Mouse (Mus musculus) macrophage (primary cell): ENCODE data around the gene Psmb9. TPM values are rescaled to one million over a fixed set of nuclear protein-coding genes. Genes with fewer than 3 reads are reported as not detected.

Experiments
- H3K27ac ChIP-seq: fragments of 350-480 bp; formaldehyde crosslinking; 2 replicates; pipeline ENCODE4 v1.9.0; 2021
- H3K36me3 ChIP-seq: fragments of 350-480 bp; formaldehyde crosslinking; 2 replicates; pipeline ENCODE4 v1.9.0; 2021; ENCODE audit errors: inconsistent target
- H3K4me3 ChIP-seq: fragments of 350-480 bp; formaldehyde crosslinking; 2 replicates; pipeline ENCODE4 v1.9.0; 2021; ENCODE audit errors: inconsistent target
- H3K79me2 ChIP-seq: fragments of 350-480 bp; formaldehyde crosslinking; 2 replicates; pipeline ENCODE4 v1.9.0; 2021; ENCODE audit errors: inconsistent target
- WGBS: methylation state at CpG from one replicate; pipeline ENCODE4 v1.1.7; 2026; ENCODE audit warnings: inconsistent platforms; ENCODE audit not compliant: missing documents; 5-methylcytosine and 5-hydroxymethylcytosine counted together
- polyA plus RNA-seq: library from polyadenylated mRNA; stranded (reverse); fragments of 250-400 nt; gene quantifications from 3 replicates; pipeline ENCODE4 v1.2.4, GENCODE M21; 2018; ENCODE audit warnings: inconsistent platforms

Gene Psmb9
- polyA plus RNA-seq, 1 experiment from 2014 or later, result 38.9 TPM

DNA sequence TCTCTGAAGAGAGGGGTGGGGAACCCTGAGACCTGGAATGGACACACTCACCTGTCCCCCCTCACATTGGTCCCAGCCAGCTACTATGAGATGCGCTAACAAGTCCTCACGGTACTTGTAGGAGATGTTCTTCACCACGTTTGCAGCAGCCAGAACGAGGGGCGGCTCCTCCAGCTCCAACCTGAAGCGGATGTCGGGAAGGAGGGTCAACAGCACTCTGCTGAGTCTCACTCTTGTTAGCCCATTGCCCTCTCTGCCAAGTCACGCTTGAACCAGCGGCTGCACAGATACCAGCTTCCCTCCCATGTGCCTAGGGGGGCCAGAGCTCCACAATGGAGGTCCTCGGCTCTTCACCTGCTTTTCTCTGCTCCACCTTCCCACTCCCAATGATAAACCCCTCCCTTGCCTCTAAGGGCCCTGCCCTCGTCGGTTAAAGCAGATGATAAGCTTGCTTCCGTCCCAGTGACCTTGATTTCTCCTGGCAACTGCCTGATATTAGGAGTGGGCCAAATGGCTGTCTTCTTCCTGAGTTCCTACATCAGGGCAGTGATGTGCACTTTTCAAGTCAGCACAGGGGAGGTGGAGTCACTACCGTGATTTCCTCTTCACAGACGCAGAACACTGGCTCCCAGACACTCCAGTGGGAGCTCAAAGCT, 3.9 kb downstream of the Psmb9 start:
- WGBS, result 94% methylated on average over 15 of the region's 15 CpGs
- Histone ChIP-seq H3K36me3 (peaks cover 31% of the 10 kb centered on the region), H3K27ac (no peak overlapping the region), H3K4me3 (no peak overlapping the region), H3K79me2 (peaks cover 49% of the 10 kb centered on the region)

- peak overlapping the region; percentile 10; the same call in 1 of the 2 replicates for H3K27ac ChIP-seq
- no peak overlapping the region for H3K4me3 ChIP-seq
- peaks cover 20% of the 10 kb centered on the region for H3K79me2 ChIP-seq
- WGBS, result 61% methylated on average over 12 of the region's 13 CpGs
- H3K36me3 ChIP-seq, result peaks cover 31% of the 10 kb centered on the region
Measured at GRCm38 (mm10) chr17:34179913-34180859, 7.4 kb downstream of the Psmb9 start.

- 89% methylated on average over 6 of the region's 6 CpGs for WGBS
- Histone ChIP-seq H3K79me2 (peaks cover 9% of the 10 kb centered on the region; the same call in 1 of the 2 replicates), H3K4me3 (no peak overlapping the region), H3K27ac (no peak overlapping the region), H3K36me3 (peaks cover 26% of the 10 kb centered on the region)
Measured at GRCm38 (mm10) chr17:34179019-34179418, 8.5 kb downstream of the Psmb9 start.

GRCm38 (mm10) chr17:34177179-34177578, 10.4 kb downstream of the Psmb9 start:
- H3K4me3 ChIP-seq, result no peak overlapping the region
- H3K27ac ChIP-seq, result no peak overlapping the region
- WGBS, result 93% methylated on average over 4 of the region's 4 CpGs
- H3K79me2 ChIP-seq, result no peaks in the 10 kb centered on the region
- peaks cover 8% of the 10 kb centered on the region for H3K36me3 ChIP-seq

GRCm38 (mm10) chr17:34174075-34174474, 13.5 kb downstream of the Psmb9 start:
- 6% methylated on average over 1 of the region's 1 CpGs for WGBS
- Histone ChIP-seq H3K4me3 (no peak overlapping the region), H3K27ac (no peak overlapping the region)

GRCm38 (mm10) chr17:34172528-34172927, 15.0 kb downstream of the Psmb9 start:
- no peak overlapping the region for H3K27ac ChIP-seq
- no peak overlapping the region for H3K4me3 ChIP-seq
- H3K36me3 ChIP-seq, result no peaks in the 10 kb centered on the region
- no peaks in the 10 kb centered on the region for H3K79me2 ChIP-seq
- 90% methylated on average over 5 of the region's 5 CpGs for WGBS

More at GRCm38 (mm10) chr17:34174075-34174474, 13.5 kb downstream of the Psmb9 start:
- Histone ChIP-seq H3K36me3 (no peaks in the 10 kb centered on the region), H3K79me2 (no peaks in the 10 kb centered on the region)

DNA sequence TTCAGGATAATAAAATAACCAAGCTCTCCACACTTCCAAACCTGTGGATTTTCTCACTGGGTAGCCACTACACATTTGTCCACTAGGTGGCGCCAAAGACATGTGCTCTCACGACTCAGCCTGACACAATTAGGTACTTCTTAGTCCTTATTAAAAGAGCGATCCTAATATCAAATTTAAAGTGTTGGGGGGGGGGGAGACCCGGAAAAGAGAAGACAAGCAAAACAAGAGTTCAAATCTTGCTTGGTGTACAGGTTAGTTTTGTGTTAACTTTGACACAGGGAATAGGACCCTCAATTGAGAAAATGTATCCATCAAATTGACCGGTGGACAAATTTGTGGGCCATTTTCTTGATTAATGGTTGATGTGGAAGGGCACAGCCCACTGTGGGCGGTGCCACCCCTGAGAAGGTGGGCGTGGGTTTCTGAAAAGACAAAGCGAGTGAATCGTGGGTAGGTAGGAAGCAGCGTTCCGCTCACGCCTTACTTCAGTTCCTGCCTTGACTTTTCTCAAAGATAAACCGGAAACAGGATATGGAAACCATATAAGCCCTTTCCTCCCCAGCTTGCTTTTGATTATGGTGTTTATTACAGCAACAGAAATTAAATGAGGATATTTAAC, 16.6 kb downstream of the Psmb9 start:
- Histone ChIP-seq H3K4me3 (peak overlapping the region; percentile 10; the same call in 1 of the 2 replicates), H3K36me3 (no peaks in the 10 kb centered on the region), H3K79me2 (no peaks in the 10 kb centered on the region), H3K27ac (peak overlapping the region; percentile 17; the same call in 1 of the 2 replicates)
- 9% methylated on average over 13 of the region's 13 CpGs for WGBS

GRCm38 (mm10) chr17:34170487-34170876, 17.1 kb downstream of the Psmb9 start:
- Histone ChIP-seq H3K4me3 (no peak overlapping the region), H3K27ac (no peak overlapping the region), H3K79me2 (no peaks in the 10 kb centered on the region), H3K36me3 (no peaks in the 10 kb centered on the region)
- WGBS, result 6% methylated on average over 4 of the region's 4 CpGs

DNA sequence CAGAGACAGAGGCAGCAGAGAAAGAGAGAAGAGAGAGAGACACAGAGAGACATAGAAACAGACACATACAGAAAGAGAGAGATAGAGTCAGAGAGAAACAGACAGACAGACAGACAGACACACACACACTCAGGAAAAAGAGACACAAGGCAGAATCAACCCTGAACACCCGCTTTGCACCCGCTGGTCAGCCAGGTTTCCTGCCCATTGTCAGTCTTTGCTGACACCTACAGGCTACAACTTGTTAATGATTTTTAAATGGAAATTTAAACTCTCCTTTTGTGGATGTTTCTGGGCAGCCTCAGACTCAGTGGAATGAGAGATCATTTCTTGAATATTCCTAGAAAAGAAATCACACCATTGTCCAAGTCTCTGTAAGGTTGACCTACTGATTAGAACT, 18.3 kb downstream of the Psmb9 start:
- WGBS, result 0% methylated on average over 2 of the region's 2 CpGs
- H3K27ac ChIP-seq, result no peak overlapping the region
- H3K79me2 ChIP-seq, result no peaks in the 10 kb centered on the region
- H3K36me3 ChIP-seq, result no peaks in the 10 kb centered on the region
- H3K4me3 ChIP-seq, result no peak overlapping the region

GRCm38 (mm10) chr17:34165033-34165730, 22.4 kb downstream of the Psmb9 start:
- Histone ChIP-seq H3K79me2 (no peaks in the 10 kb centered on the region), H3K36me3 (0 out of 2 replicates have a peak, but pooled peaks cover 2% of the 10 kb centered on the region), H3K27ac (no peak overlapping the region), H3K4me3 (no peak overlapping the region)
- WGBS, result 28% methylated on average over 6 of the region's 6 CpGs

DNA sequence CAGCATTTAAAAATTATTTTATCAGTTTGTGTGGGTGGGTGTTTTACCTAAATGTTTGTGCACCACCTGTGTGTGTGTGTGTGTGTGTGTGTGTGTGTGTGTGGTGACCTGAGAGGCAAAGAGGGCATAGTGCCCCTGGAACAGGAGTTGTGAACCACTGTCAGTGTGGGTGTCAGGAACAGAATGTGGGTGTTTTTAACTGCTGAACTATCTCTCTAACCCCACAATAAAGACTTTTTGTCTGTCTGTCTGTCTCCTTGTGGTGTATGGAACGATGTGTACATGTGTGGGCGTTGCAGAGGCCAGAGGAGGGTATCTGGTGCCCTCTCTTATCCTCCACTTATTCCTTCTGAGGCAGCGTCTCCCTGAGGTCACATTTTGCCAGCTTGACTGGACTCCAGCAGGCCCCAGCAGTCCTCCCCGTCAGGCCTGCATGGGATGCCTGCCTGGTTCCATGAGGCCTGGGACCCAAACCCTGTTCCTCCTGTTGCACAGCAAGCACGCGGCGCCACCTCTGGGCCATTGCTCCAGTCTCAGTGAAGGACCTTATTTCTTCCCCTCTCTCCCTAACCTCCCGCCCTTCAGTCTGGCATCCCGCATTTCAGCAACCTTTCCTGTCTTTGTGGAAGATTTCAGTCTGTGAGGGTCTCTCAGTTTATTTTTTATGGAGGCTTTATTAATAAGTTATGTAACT, 23.2 kb downstream of the Psmb9 start:
- Histone ChIP-seq H3K27ac (no peak overlapping the region), H3K79me2 (no peaks in the 10 kb centered on the region), H3K36me3 (0 out of 2 replicates have a peak, but pooled peaks cover 8% of the 10 kb centered on the region), H3K4me3 (no peak overlapping the region)
- 57% methylated on average over 9 of the region's 9 CpGs for WGBS

DNA sequence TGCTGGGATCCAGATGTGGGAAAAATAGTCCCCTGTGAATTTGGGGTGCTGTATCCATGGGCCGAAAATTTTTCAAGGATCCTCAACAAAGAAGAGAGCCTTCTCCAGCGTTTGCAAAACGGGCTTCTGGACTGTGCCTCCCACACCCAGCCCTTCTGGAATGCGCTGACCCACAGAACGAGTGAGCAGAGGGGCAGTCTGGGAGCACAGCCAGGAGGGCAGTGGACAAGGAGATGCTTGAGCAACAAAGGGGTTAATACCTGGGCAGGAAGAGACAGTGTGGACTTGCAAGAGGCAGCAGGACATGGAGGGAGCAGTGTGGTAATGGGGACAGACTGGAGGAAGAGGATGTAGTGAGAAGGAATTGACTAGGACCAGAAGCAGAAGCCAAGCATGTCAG, 32.0 kb downstream of the Psmb9 start:
- Histone ChIP-seq H3K27ac (no peak overlapping the region), H3K79me2 (peaks cover 21% of the 10 kb centered on the region; the same call in 1 of the 2 replicates), H3K4me3 (no peak overlapping the region), H3K36me3 (0 out of 2 replicates have a peak, but pooled peaks cover 8% of the 10 kb centered on the region)
- WGBS, result 94% methylated on average over 5 of the region's 5 CpGs

DNA sequence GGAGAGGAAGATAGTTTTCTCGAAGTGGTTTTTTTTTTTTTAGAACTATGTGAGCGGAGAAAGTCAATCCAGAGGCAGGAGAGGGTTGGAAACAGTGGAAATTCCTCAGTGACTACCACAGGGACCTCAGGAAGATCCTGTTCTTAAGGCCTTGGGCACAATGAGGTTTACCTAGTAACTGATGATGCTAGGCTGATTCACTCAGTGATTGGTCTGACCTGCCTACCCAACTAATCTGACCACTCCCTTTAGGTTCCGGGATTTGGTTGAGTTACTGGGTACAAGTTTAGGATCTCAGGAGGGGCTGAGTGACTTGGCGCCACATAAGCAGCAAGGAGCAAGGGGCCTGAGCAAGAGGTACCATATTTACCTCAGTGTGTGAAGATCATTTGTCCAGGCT, 34.6 kb downstream of the Psmb9 start, which contains the start of gene H2-DMb1:
H2-DMb1 (plus strand) TSS at position 150 of the 400 bp plus-strand sequence.
- no peaks in the 10 kb centered on the region for H3K36me3 ChIP-seq
- peak within 1 kb of the TSS; percentile 36; the same call in 1 of the 2 replicates for H3K27ac ChIP-seq
- peak within 1 kb of the TSS; percentile 30 for H3K4me3 ChIP-seq
- H3K79me2 ChIP-seq, result peaks cover 21% of the 10 kb centered on the region; the same call in 1 of the 2 replicates
- 24% methylated on average over 4 of the region's 4 CpGs for WGBS
